Mouse (Mus musculus) heart, embryonic 14.5 days (tissue): ENCODE data around the gene Ugp2. TPM values are rescaled to one million over a fixed set of nuclear protein-coding genes. Genes with fewer than 3 reads are reported as not detected.
"Not testable (repeated sequence)": the region's sequence is repeated elsewhere in the genome, so short reads cannot be mapped to it uniquely, and the experiment has no call there.

Experiments used
- ATAC-seq: fragments of 200-750 bp; cut with Nextera tagmentation; 2 replicates; pipeline ENCODE4 v1.8.0; 2017; ENCODE audit warnings: low read depth, moderate TSS enrichment; ENCODE audit not compliant: insufficient number of reproducible peaks, insufficient read depth, low FRiP score
- H3K27ac ChIP-seq, 2 experiments: fragments of 200-500 bp in 1 of 2; fragments of 300-500 bp in 1 of 2; sonication (generic) in 1 of 2; replicated peaks in 1 of 2; 2 replicates each; pipeline ENCODE4 v1.5.1; 2012 to 2014; ENCODE audit warnings: low read depth in 2 of 2, low read length in 2 of 2, control low read depth in 1 of 2, mild to moderate bottlenecking in 1 of 2, mixed read lengths in 1 of 2; ENCODE audit not compliant: control insufficient read depth in 1 of 2, insufficient read depth in 1 of 2
- H3K27me3 ChIP-seq: fragments of 300-500 bp; sonication (generic); 2 replicates; pipeline ENCODE4 v1.6.1; 2014; ENCODE audit warnings: mild to moderate bottlenecking, low read length, control low read depth; ENCODE audit not compliant: control insufficient read depth, insufficient read depth
- H3K36me3 ChIP-seq: fragments of 300-500 bp; sonication (generic); 2 replicates; pipeline ENCODE4 v1.6.1; 2014; ENCODE audit warnings: mild to moderate bottlenecking, control low read depth, low read length, mixed read lengths; ENCODE audit not compliant: control insufficient read depth, insufficient read depth
- H3K4me1 ChIP-seq, 2 experiments: fragments of 200-500 bp in 1 of 2; fragments of 300-500 bp in 1 of 2; sonication (generic) in 1 of 2; 2 replicates each; pipeline ENCODE4 v1.6.1; 2012 to 2014; ENCODE audit warnings: low read length in 2 of 2, control low read depth in 1 of 2, mixed read lengths in 1 of 2; ENCODE audit not compliant: control insufficient read depth in 2 of 2, insufficient read depth in 2 of 2
- H3K4me2 ChIP-seq: fragments of 300-500 bp; sonication (generic); 2 replicates; pipeline ENCODE4 v1.6.1; 2014; ENCODE audit warnings: mild to moderate bottlenecking, low read length
- H3K4me3 ChIP-seq, 2 experiments: fragments of 200-500 bp in 1 of 2; fragments of 300-500 bp in 1 of 2; sonication (generic) in 1 of 2; 2 replicates each; pipeline ENCODE4 v1.5.1; 2012 to 2014; ENCODE audit warnings: low read length in 2 of 2, mild to moderate bottlenecking in 2 of 2, control low read depth in 1 of 2, low read depth in 1 of 2, moderate library complexity in 1 of 2; ENCODE audit not compliant: control insufficient read depth in 1 of 2, insufficient read depth in 1 of 2
- H3K9ac ChIP-seq: fragments of 300-500 bp; sonication (generic); 2 replicates; pipeline ENCODE4 v1.6.1; 2014; ENCODE audit warnings: mild to moderate bottlenecking, low read length
- H3K9me3 ChIP-seq: fragments of 300-500 bp; sonication (generic); 2 replicates; pipeline ENCODE4 v1.6.1; 2016; ENCODE audit warnings: low read length, control low read depth; ENCODE audit not compliant: control insufficient read depth
- WGBS: fragments of 180-500 bp; shearing (Covaris S2); extraction: QIAGEN DNeasy Blood & Tissue Kit; methylation state at CpG from one replicate; pipeline ENCODE4 v1.1.7; 2014; 5-methylcytosine and 5-hydroxymethylcytosine counted together
- polyA plus RNA-seq: library from polyadenylated mRNA; unstranded; fragments of >200 nt; fragmentation: Nextera tagmentation; extraction: Ambion mirVana; gene quantifications from 2 replicates; pipeline ENCODE4 v1.2.1, GENCODE M21; 2014

Ugp2 gene
- polyA plus RNA-seq, 1 experiment from 2014 or later = 194 TPM

DNA sequence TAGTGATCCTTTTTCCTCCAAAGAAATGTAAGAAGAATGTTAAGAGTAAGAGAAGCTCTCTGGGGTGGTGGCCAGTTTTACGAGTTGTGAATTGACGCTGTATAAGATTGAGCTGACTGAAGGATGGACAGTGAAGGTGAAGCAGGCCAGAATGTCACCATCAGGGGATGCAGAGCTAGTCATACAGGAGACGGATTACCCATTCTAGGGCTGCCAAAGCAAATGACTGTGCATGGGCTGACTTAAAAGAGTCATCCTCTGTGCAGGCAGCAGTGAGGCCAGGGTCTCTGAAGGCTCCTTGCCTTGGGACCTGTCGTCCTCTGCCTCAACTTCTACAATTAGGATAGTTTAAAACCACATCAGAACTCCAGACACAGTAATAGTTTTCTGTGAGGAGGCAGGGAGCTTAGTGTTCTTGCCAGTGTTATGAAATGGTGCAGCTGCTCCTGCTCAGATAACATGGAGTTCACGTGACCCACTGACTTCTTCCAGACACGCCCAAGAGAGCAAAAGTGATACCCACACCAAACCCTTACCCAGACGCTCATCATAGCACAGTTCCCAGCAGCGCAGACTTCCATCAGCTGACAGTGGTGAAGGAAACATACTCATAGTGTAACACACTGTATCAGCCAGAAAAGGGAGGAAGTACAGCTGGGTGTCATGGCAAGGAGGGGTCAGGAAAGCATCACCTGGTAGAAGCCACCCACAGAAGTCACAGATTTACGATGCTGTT, 56.9 kb downstream of the Ugp2 start:
- Histone ChIP-seq H3K4me3 (no peak overlapping the region), H3K4me2 (no peak overlapping the region), H3K36me3 (peaks cover 82% of the 10 kb centered on the region), H3K9me3 (no peaks in the 10 kb centered on the region), H3K9ac (no peak overlapping the region), H3K27me3 (no peaks in the 10 kb centered on the region), H3K4me1 (no peaks in the 10 kb centered on the region), H3K27ac (no peak overlapping the region)
- no peak for ATAC-seq
- WGBS = 77% methylated on average over 9 of the region's 9 CpGs

DNA sequence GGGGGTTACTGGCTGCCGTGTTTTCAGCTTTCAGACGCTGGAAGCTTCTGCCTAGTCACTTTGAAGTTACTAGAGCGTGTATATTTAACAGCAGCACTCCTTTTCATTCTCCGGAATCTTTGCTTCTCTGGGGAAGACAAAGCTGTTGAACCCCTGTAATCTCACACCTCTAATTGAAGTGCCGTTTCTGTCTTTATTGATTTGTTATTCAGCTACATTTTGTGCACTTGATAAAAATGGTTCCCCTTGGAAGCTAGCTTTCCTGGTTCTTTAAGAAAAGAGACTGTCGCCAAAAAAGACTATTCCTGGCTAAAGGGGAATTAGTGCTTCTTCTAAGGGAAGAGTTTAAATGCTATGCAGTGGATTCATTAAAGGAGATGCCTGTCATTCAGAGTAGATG, 61.5 kb downstream of the Ugp2 start:
- no peaks in the 10 kb centered on the region for H3K9me3 ChIP-seq
- 59% methylated on average over 6 of the region's 6 CpGs for WGBS
- H3K4me2 ChIP-seq = no peak overlapping the region
- H3K27me3 ChIP-seq = no peaks in the 10 kb centered on the region
- no peak for ATAC-seq
- H3K4me1 ChIP-seq = no peaks in the 10 kb centered on the region
- no peak overlapping the region for H3K4me3 ChIP-seq
- no peak overlapping the region for H3K9ac ChIP-seq
- peaks cover 70% of the 10 kb centered on the region for H3K36me3 ChIP-seq
- H3K27ac ChIP-seq = no peak overlapping the region

DNA sequence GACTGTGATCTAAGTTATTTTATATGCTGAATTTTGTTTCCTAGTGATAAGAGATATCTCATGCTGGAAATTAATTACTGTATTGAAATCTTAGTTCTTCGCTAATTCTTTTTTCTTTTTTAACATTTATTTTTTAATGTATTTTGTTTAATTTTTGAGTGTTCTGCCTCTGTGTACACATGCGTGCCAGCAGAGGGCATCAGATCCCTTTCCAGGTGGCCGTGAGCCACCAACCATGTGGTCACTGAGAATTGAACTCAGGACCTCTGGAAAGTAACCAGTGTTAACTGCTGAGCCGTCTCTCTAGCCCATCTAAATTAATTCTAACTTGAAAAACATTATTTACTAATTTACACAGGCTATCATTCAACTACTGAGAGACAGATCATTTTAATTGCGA, 62.9 kb downstream of the Ugp2 start:
- 87% methylated on average over 5 of the region's 5 CpGs for WGBS
- Histone ChIP-seq H3K9ac (no peak overlapping the region), H3K4me2 (no peak overlapping the region), H3K9me3 (no peaks in the 10 kb centered on the region), H3K36me3 (peaks cover 65% of the 10 kb centered on the region), H3K27me3 (no peaks in the 10 kb centered on the region), H3K4me3 (no peak overlapping the region), H3K4me1 (no peaks in the 10 kb centered on the region), H3K27ac (no peak overlapping the region)
- no peak for ATAC-seq

GRCm38 (mm10) chr11:21307078-21307668, 63.8 kb downstream of the Ugp2 start:
- no peak overlapping the region for H3K4me2 ChIP-seq
- peaks cover 55% of the 10 kb centered on the region for H3K36me3 ChIP-seq
- H3K4me3 ChIP-seq = no peak overlapping the region
- no peak overlapping the region for H3K9ac ChIP-seq
- no peaks in the 10 kb centered on the region for H3K27me3 ChIP-seq
- no peak overlapping the region for H3K27ac ChIP-seq
- no peaks in the 10 kb centered on the region for H3K4me1 ChIP-seq
- no peaks in the 10 kb centered on the region for H3K9me3 ChIP-seq
- ATAC-seq = no peak
- 53% methylated on average over 5 of the region's 5 CpGs for WGBS

DNA sequence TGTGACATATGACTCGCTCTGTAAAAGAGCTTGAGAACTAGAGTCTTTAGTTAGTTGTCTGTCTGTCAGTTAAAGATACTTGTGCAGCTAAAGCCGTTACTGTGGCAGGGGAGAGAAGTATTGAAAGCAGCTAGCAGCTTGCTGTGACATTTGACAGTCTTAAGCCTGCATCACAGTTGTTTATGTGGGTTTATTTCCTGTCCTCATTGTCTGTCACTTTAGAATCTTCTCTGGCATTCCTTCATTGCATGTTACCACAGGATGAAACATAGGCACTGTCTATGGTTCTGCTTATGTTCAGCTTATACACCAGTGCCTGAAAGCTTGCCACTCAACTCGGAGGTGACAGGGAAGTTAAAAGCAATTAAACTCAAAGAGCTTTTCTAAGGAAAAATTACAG, 67.4 kb downstream of the Ugp2 start:
- Histone ChIP-seq H3K4me3 (no peak overlapping the region), H3K27ac (no peak overlapping the region), H3K4me1 (no peaks in the 10 kb centered on the region), H3K9me3 (no peaks in the 10 kb centered on the region), H3K4me2 (no peak overlapping the region), H3K27me3 (no peaks in the 10 kb centered on the region), H3K36me3 (peaks cover 60% of the 10 kb centered on the region), H3K9ac (no peak overlapping the region)
- WGBS = 84% methylated on average over 3 of the region's 3 CpGs
- ATAC-seq = no peak

GRCm38 (mm10) chr11:21295486-21295885, 75.5 kb downstream of the Ugp2 start:
- Histone ChIP-seq H3K36me3 (peaks cover 23% of the 10 kb centered on the region), H3K27ac (no peak overlapping the region), H3K4me1 (peaks cover 2 to 11% of the 10 kb centered on the region in 2 experiments; a peak in 2 of 4 replicates), H3K27me3 (no peaks in the 10 kb centered on the region), H3K9me3 (no peaks in the 10 kb centered on the region), H3K9ac (no peak overlapping the region), H3K4me2 (no peak overlapping the region), H3K4me3 (no peak overlapping the region)
- 63% methylated on average over 5 of the region's 5 CpGs for WGBS
- ATAC-seq = no peak

DNA sequence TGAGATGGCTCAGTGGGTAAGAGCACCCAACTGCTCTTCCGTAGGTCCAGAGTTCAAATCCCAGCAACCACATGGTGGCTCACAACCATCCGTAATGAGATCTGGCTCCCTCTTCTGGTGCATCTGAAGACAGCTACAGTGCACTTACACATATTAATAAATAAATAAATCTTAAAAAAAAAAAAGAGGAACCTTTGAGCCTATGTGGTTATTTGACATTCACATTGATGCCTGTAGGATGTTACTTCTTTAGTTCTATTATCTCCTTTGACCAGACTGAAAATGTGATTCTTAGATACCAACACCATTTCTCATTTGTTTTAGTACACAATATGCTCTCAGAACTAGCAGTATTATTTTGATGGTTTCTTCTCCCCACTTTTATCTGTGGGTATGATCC, 82.8 kb downstream of the Ugp2 start:
- H3K36me3 ChIP-seq, ATAC-seq, H3K27me3 ChIP-seq, H3K4me3 ChIP-seq, H3K9me3 ChIP-seq, H3K4me2 ChIP-seq, H3K27ac ChIP-seq, H3K4me1 ChIP-seq, H3K9ac ChIP-seq: not testable (repeated sequence)
- 94% methylated on average over 2 of the region's 2 CpGs for WGBS

DNA sequence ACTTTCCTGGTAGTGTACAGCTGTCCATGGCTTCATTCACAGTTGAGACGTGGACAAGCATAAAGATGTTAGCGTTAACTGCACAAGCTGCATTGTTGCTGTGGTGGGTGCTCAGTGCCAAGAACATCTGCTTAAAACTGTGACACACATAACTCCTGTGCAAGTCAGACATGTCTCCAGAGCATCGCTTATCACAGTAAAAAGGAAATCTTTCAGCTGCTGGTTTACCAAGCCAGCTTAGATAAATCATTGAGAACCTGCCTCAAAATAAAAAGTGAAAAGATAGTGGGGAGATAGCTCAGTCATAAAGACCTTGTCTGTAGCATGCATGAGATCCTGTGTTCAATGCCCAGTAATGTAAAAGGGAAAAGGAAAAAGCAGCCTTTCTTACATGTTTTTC, 84.6 kb downstream of the Ugp2 start:
- Histone ChIP-seq H3K4me1 (no peaks in the 10 kb centered on the region), H3K4me2 (no peak overlapping the region), H3K9me3 (no peaks in the 10 kb centered on the region), H3K36me3 (0 out of 2 replicates have a peak, but pooled peaks cover 6% of the 10 kb centered on the region), H3K27ac (no peak overlapping the region), H3K4me3 (no peak overlapping the region), H3K27me3 (no peaks in the 10 kb centered on the region), H3K9ac (no peak overlapping the region)
- ATAC-seq = no peak
- WGBS = 74% methylated on average over 3 of the region's 3 CpGs
